Mouse (Mus musculus) liver, postnatal 0 days (tissue): ENCODE results near the gene Ttc19. TPM values are rescaled to one million over a fixed set of nuclear protein-coding genes. Genes with fewer than 3 reads are reported as not detected.

Experiments used
- ATAC-seq: fragments of 200-750 bp; cut with Nextera tagmentation; 2 replicates; pipeline ENCODE4 v1.8.0; 2017; ENCODE audit warnings: mild to moderate bottlenecking, moderate library complexity
- DNase-seq: peaks from one replicate; pipeline ENCODE4 v3.0.0-alpha.2; 2016
- H3K27ac ChIP-seq: fragments of 300-500 bp; sonication (generic); 2 replicates; pipeline ENCODE4 v1.5.1; 2014; ENCODE audit warnings: antibody characterized with exemption, moderate library complexity, mild to moderate bottlenecking, low read depth
- H3K27me3 ChIP-seq: fragments of 300-500 bp; sonication (generic); 2 replicates; pipeline ENCODE4 v1.6.1; 2014; ENCODE audit warnings: low read length, control low read depth, mixed read lengths; ENCODE audit not compliant: insufficient read depth
- H3K36me3 ChIP-seq: fragments of 300-500 bp; sonication (generic); replicated peaks from 2 replicates; pipeline ENCODE4 v1.6.1; 2014; ENCODE audit warnings: mild to moderate bottlenecking, control low read depth, low read length, moderate library complexity, mixed read lengths; ENCODE audit not compliant: insufficient read depth
- H3K4me1 ChIP-seq: fragments of 300-500 bp; sonication (generic); 2 replicates; pipeline ENCODE4 v1.6.1; 2014; ENCODE audit warnings: antibody characterized with exemption, mild to moderate bottlenecking, control low read depth; ENCODE audit not compliant: insufficient read depth
- H3K4me2 ChIP-seq: fragments of 300-500 bp; sonication (generic); 2 replicates; pipeline ENCODE4 v1.6.1; 2014; ENCODE audit warnings: low read depth, mild to moderate bottlenecking, low read length, moderate library complexity, mixed read lengths
- H3K4me3 ChIP-seq: fragments of 300-500 bp; sonication (generic); 2 replicates; pipeline ENCODE4 v1.5.1; 2014; ENCODE audit warnings: low read depth, low read length
- H3K9ac ChIP-seq: fragments of 300-500 bp; sonication (generic); replicated peaks from 2 replicates; pipeline ENCODE4 v1.6.1; 2014; ENCODE audit warnings: mild to moderate bottlenecking, moderate library complexity
- H3K9me3 ChIP-seq: fragments of 300-500 bp; sonication (generic); 2 replicates; pipeline ENCODE4 v1.6.1; 2016; ENCODE audit warnings: mild to moderate bottlenecking, control low read depth, low read length, mixed read lengths
- CTCF ChIP-seq: sonication (generic); IDR thresholded peaks from 2 replicates; pipeline ENCODE4 v1.5.1; 2016; ENCODE audit warnings: antibody characterized with exemption, low read depth
- EP300 ChIP-seq: IDR thresholded peaks from 2 replicates; pipeline ENCODE4 v1.6.1; 2016; ENCODE audit warnings: antibody characterized with exemption, low read depth, mild to moderate bottlenecking
- WGBS: fragments of 180-500 bp; shearing (Covaris S2); extraction: QIAGEN DNeasy Blood & Tissue Kit; methylation state at CpG from one replicate; pipeline ENCODE4 v1.1.7; 2014; ENCODE audit not compliant: insufficient replicate concordance; 5-methylcytosine and 5-hydroxymethylcytosine counted together
- polyA plus RNA-seq: library from polyadenylated mRNA; unstranded; fragments of >200 nt; fragmentation: Nextera tagmentation; extraction: Ambion mirVana; gene quantifications from 2 replicates; pipeline ENCODE4 v1.2.1, GENCODE M21; 2015

Ttc19 gene
- polyA plus RNA-seq, 1 experiment from 2014 or later = 4.9 TPM

DNA sequence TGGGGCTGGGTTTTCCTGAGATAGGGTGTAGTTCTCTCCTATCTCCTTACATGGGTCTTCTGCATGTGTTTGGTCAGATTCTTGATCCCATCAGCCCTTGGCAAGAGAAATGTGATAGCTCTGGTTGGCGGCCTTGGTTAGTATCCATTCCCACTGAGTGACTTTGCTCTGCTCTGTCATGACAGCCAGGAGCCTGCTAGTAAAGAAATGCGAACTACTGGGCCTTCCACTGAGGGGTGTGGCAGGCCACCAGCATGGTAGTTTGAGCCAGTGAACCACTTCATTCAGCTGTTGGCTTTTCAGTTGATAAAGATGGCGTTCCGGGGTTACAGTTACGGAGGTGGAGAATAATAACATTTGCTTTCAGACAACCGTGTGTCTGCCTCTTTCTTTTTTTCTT is 17.6 kb downstream of the Ttc19 start:
- H3K4me2 ChIP-seq = no peak overlapping the region
- peaks cover 5% of the 10 kb centered on the region; the same call in 1 of the 2 replicates for H3K36me3 ChIP-seq
- no peak for ATAC-seq
- 85% methylated on average over 6 of the region's 6 CpGs for WGBS
- no peak overlapping the region for H3K4me3 ChIP-seq
- H3K4me1 ChIP-seq = no peaks in the 10 kb centered on the region
- no peaks in the 10 kb centered on the region for H3K9me3 ChIP-seq
- TF ChIP-seq EP300 = no peak
- TF ChIP-seq CTCF = no peak
- H3K27me3 ChIP-seq = no peaks in the 10 kb centered on the region
- no peak overlapping the region for H3K27ac ChIP-seq
- DNase-seq = no peak
- H3K9ac ChIP-seq = no peak overlapping the region

DNA sequence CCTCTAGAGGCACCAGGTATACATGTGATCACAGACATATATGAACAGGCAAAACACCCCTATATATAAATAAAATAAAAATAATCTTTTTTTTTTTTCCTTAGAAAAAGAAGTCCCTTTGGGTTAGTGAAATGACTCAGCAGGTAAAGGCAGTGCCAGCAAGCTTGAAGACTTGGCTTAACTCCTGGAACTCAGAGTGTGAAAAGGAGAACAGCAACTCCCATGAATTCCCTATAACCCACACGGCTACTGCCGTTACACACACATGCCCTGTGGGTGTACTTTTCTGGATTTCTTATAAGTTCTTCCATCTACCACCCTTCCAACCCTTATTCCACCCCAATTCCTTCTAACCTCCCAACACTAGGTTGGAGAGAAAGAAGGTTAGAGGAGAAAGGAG is 24.6 kb downstream of the Ttc19 start:
- TF ChIP-seq CTCF = no peak
- no peak for TF ChIP-seq EP300
- H3K4me2 ChIP-seq = no peak overlapping the region
- H3K27ac ChIP-seq = no peak overlapping the region
- peaks cover 14% of the 10 kb centered on the region; the same call in 1 of the 2 replicates for H3K36me3 ChIP-seq
- no peaks in the 10 kb centered on the region for H3K27me3 ChIP-seq
- H3K9me3 ChIP-seq = no peaks in the 10 kb centered on the region
- ATAC-seq (no peak), DNase-seq (no peak)
- 85% methylated on average over 2 of the region's 2 CpGs for WGBS
- H3K4me1 ChIP-seq = no peaks in the 10 kb centered on the region
- H3K9ac ChIP-seq = no peak overlapping the region
- H3K4me3 ChIP-seq = no peak overlapping the region

DNA sequence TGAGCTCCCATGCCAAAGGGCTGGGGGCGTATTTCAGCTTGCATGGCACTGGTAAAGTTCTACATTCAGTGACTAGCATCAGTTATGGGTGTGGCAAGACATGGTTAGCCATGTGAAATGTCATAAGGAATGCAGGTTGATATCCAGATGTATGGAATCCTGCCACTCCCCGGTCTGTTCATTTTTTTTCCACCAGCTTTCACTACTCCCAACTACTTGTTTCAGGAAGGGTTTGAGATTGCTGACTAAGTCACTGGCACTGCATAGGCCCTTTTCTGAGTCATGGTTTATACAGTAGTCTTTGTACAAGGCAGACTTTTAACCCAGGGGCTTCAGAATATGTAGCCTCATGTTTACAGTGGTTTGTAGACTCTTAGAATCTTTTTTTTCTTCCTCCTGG is 28.0 kb downstream of the Ttc19 start:
- Histone ChIP-seq H3K4me1 (no peaks in the 10 kb centered on the region), H3K27ac (no peak overlapping the region), H3K9ac (no peak overlapping the region), H3K9me3 (no peaks in the 10 kb centered on the region), H3K36me3 (peaks cover 31% of the 10 kb centered on the region), H3K4me3 (no peak overlapping the region), H3K27me3 (no peaks in the 10 kb centered on the region), H3K4me2 (no peak overlapping the region)
- WGBS = 85% methylated on average over 2 of the region's 2 CpGs
- TF ChIP-seq CTCF (no peak), EP300 (no peak)
- DNase-seq = no peak
- ATAC-seq = no peak

DNA sequence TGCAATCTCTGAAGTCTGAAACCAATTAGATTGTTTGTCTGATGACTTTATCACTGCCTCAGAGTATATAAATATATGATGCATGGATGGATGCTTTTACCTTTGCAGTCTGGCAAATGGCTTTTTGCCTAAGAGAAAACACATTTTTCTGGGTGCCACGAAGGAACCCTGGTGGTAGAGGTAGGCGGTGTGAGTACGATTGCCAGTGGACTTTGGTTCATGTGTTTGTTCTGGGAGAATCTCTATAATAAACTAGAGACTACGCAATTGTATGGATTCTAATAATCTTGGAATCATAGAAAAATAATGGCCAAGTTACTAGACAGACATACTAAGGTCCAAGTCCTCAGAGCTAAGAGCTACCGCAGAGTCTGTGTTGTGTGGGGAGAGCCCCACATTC is 33.7 kb downstream of the Ttc19 start:
- peak; percentile 64 for ATAC-seq
- Histone ChIP-seq H3K27me3 (no peaks in the 10 kb centered on the region), H3K27ac (no peak overlapping the region), H3K9me3 (no peaks in the 10 kb centered on the region), H3K36me3 (peaks cover 61% of the 10 kb centered on the region), H3K4me1 (no peaks in the 10 kb centered on the region), H3K9ac (no peak overlapping the region), H3K4me3 (no peak overlapping the region), H3K4me2 (no peak overlapping the region)
- TF ChIP-seq CTCF (no peak), EP300 (no peak)
- no peak for DNase-seq
- 88% methylated on average over 5 of the region's 5 CpGs for WGBS

DNA sequence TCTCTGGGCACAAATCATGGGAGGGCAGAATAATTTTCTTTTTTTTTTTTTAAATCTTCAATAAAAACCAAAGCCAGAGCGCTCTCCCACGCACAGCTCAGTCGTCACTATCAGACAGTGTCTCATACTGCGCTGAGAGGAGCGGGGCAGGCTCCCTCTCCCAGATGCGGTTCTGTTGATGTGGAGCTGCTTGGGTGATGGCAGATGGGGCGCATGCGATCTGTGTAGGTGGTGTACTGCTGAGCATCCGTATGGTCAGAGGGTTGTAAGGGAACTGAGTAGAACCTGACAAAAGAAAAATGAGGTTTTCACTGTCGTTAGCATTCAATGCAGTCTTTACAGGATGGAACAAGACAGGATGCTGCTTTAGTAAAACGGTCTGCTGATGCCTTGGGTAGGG is 36.5 kb downstream of the Ttc19 start:
- Histone ChIP-seq H3K27me3 (no peaks in the 10 kb centered on the region), H3K4me3 (no peak overlapping the region), H3K9ac (no peak overlapping the region), H3K9me3 (no peaks in the 10 kb centered on the region), H3K27ac (no peak overlapping the region), H3K4me1 (no peaks in the 10 kb centered on the region), H3K36me3 (peaks cover 81% of the 10 kb centered on the region), H3K4me2 (no peak overlapping the region)
- no peak for ATAC-seq
- DNase-seq = no peak
- TF ChIP-seq EP300 (no peak), CTCF (no peak)
- 86% methylated on average over 11 of the region's 11 CpGs for WGBS

DNA sequence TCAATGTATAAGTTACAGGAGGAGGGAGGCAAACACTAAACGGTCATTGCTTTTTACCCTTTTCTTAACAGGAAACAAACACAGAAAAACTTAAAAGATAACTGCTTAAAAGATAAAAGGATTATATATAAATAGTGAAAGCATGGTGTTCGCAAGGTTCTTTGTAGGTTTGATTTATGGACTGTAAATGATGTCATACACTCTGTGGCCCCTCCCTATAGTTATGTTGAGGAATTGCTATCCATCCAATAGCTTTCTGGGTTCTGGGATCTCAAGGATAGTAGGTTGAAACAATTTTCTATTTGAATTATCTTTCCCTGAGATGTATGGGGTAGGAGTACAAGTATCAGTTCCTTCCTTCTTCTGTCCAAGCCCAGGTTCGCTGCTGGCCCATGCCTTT is 38.8 kb downstream of the Ttc19 start:
- no peak for DNase-seq
- ATAC-seq = no peak
- Histone ChIP-seq H3K4me3 (no peak overlapping the region), H3K9me3 (no peaks in the 10 kb centered on the region), H3K27ac (no peak overlapping the region), H3K4me2 (no peak overlapping the region), H3K27me3 (no peaks in the 10 kb centered on the region), H3K36me3 (peaks cover 80% of the 10 kb centered on the region), H3K9ac (no peak overlapping the region), H3K4me1 (no peaks in the 10 kb centered on the region)
- 74% methylated on average over 3 of the region's 3 CpGs for WGBS
- TF ChIP-seq CTCF (no peak), EP300 (no peak)

DNA sequence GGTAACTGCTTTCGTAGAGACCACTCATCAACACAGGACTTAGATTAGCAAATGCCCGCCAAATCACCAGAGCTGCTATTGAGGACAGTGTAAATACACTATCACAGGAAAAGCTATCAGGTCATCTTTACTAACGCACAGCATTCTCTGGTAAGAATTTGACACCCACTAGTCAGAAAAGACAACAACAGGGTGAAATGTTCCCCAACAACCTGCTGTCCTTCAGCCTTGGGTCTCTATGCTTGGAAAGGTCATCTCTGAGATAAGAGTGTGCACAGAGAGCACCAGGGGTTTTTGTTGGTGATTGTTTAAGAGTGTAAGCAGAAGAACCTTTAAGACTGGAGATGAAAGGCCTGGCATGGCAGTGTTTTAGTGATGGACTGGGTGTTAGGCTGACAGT is 42.4 kb downstream of the Ttc19 start:
- H3K36me3 ChIP-seq = peaks cover 86% of the 10 kb centered on the region
- WGBS = 72% methylated on average over 3 of the region's 3 CpGs
- H3K4me3 ChIP-seq = no peak overlapping the region
- no peak overlapping the region for H3K9ac ChIP-seq
- H3K27ac ChIP-seq = no peak overlapping the region
- no peak for TF ChIP-seq CTCF
- TF ChIP-seq EP300 = no peak
- no peaks in the 10 kb centered on the region for H3K9me3 ChIP-seq
- DNase-seq = no peak
- no peak for ATAC-seq
- H3K4me2 ChIP-seq = no peak overlapping the region
- H3K27me3 ChIP-seq = no peaks in the 10 kb centered on the region
- H3K4me1 ChIP-seq = no peaks in the 10 kb centered on the region
